Mouse (Mus musculus): ENCODE measurements at regions not wholly inside any gene's neighbourhood (a gene's known extent, or its start where the extent isn't known, plus 50 kb on each side); places are given as distances from the start of the nearest gene placed in this dataset.
A peak's percentile ranks its signal among the peaks of the same experiment; 100 is the strongest.

- no peak for DNase-seq (ENCODE audit: low spot score)
Measured at GRCm38 (mm10) chr8:127753793-127754565, 604.4 kb upstream of the Nrp1 start.

GRCm38 (mm10) chr8:127757396-127757795 lies 601.0 kb upstream of the Nrp1 start:
- DNase-seq (ENCODE audit: low spot score), result no peak

- DNase-seq (ENCODE audit: low spot score), result no peak
Measured at GRCm38 (mm10) chr8:127759906-127760305, 598.5 kb upstream of the Nrp1 start.

- DNase-seq (ENCODE audit: low spot score), result peak; percentile 30
Measured at GRCm38 (mm10) chr8:127765199-127765598, 593.2 kb upstream of the Nrp1 start.

- no peak for DNase-seq (ENCODE audit: low spot score)
Measured at GRCm38 (mm10) chr8:127768311-127768710, 590.1 kb upstream of the Nrp1 start.

- no peak for DNase-seq (ENCODE audit: low spot score)
Measured at GRCm38 (mm10) chr8:127769651-127770050, 588.8 kb upstream of the Nrp1 start.

- no peak for DNase-seq (ENCODE audit: low spot score)
Measured at GRCm38 (mm10) chr8:127771781-127772180, 586.6 kb upstream of the Nrp1 start.

- DNase-seq (ENCODE audit: low spot score), result no peak
Measured at GRCm38 (mm10) chr8:127772415-127772814, 586.0 kb upstream of the Nrp1 start.

- no peak for DNase-seq (ENCODE audit: low spot score)
Measured at GRCm38 (mm10) chr8:127772917-127773316, 585.5 kb upstream of the Nrp1 start.

GRCm38 (mm10) chr8:127774642-127775041 lies 583.8 kb upstream of the Nrp1 start:
- DNase-seq (ENCODE audit: low spot score), result no peak

GRCm38 (mm10) chr8:127775160-127775559 lies 583.2 kb upstream of the Nrp1 start:
- DNase-seq (ENCODE audit: low spot score), result no peak

GRCm38 (mm10) chr8:127775747-127776146 lies 582.7 kb upstream of the Nrp1 start:
- DNase-seq (ENCODE audit: low spot score), result peak; percentile 26

- peak; percentile 40 for DNase-seq (ENCODE audit: low spot score)
Measured at GRCm38 (mm10) chr8:127778352-127779020, 579.9 kb upstream of the Nrp1 start.

- DNase-seq (ENCODE audit: low spot score), result no peak
Measured at GRCm38 (mm10) chr8:127779021-127779689, 579.2 kb upstream of the Nrp1 start.

- no peak for DNase-seq (ENCODE audit: low spot score)
Measured at GRCm38 (mm10) chr8:127780596-127780995, 577.8 kb upstream of the Nrp1 start.

GRCm38 (mm10) chr8:127781011-127781410 lies 577.4 kb upstream of the Nrp1 start:
- no peak for DNase-seq (ENCODE audit: low spot score)

GRCm38 (mm10) chr8:127792611-127793010 lies 565.8 kb upstream of the Nrp1 start:
- no peak for DNase-seq (ENCODE audit: low spot score)

- no peak for DNase-seq (ENCODE audit: low spot score)
Measured at GRCm38 (mm10) chr8:127799849-127800471, 558.4 kb upstream of the Nrp1 start.

GRCm38 (mm10) chr8:127802136-127802535 lies 556.3 kb upstream of the Nrp1 start:
- DNase-seq (ENCODE audit: low spot score), result no peak

- no peak for DNase-seq (ENCODE audit: low spot score)
Measured at GRCm38 (mm10) chr8:127802661-127803333, 555.6 kb upstream of the Nrp1 start.
